Mouse (Mus musculus): ENCODE data around the gene Cdt1.

Cdt1 gene

DNA sequence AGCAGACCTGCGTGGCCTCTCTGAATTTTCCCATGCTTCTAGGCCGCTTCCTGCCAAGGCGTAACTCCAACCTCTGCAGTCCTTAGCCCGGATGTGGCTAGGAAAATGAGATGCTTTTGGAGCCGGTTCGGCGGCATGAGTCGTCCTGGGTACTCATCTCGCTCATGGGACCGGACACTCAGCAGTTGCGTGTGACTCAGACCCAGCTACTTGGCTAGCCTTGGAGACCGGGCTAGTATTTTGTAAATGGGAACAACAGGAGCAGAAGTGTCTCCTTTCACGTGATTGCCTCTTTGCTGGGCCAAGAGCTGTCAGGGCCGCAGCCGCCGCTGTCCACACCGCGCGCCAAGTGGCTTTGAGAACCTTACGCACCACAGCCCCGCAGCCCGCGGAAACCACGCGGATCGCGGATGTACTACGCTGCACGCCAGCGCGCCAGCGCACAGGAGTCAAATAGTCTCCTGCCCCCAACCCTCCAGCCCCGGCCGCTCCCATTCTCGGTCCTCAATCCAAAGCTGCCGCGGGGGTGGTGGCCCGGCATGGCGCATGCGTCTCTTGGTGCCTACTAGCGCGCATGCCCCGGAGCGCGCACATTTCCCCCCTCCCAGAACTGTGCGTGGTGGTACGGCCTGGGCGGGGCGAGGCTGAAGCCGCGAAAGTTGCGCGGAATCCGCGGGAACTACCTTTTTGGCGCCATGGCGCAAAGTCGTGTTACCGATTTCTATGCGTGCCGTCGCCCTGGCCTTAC lies at the start of gene Cdt1:
Gene Cdt1 (plus strand): TSS at position 655 of the 748 bp plus-strand sequence.
- in situ Hi-C loops (cut with MseI, MboI), result no loop called here

DNA sequence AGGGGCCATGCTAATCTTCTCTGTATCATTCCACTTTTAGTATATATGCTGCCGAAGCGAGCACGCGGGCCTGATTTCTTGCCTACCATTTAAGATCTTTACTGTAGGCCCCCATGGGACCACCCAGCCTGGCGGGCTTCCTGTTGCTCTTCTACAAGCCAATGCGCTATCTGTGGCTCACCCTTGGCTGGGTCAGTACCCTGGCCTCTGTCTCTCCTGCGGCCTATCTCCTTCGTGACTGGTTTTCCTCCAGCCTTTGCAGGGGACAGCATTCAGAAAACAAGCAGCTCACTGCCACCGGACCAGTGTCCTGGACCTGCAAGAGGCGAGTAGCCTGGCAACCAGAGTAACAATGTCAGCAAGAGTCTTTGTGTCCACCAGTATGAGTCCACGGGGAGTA lies 47.2 kb upstream of the Cdt1 start:
- in situ Hi-C loops (cut with MseI, MboI), result no loop called here

DNA sequence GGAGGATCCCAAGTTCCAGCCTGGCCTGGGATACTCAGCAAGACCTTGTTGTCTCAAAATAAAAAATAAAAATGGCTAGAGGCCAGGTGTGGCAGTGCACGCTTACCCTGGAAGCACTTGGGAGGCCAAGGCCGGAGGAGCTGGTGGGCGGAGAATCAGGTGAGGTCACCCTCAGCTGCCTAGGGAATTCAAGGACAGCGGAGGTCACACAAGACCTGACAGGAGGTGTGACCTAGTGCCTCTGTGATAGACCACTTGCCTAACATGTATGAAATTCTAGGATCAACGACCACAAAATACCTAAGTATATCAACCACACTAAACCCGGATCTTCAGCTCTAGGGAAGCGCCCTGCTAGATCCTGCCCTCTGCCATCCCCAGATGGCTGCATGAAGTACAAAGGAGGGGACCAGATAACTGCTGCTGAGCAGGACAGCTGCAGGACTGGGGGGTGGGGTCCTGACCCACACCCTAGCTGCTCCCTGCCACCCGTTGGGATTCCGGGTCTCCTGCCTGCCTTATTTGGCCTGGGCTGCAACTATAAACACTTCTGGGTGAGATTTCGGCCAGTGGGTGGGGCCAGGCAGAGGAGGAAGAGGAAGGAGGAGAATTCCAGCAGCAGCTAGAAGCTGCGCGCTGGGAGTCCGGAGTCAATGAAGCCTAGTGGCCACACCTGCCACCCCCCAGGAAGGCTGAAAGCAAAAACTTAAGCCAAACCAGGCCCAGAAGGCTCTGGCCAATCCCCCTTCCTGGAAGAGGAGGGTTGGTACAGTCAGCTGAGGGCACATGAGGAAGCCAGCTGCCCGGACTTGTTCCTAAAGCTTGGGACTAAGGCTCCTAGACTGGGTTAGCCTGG lies 44.8 kb upstream of the Cdt1 start:
- in situ Hi-C loops (cut with MseI, MboI), result no loop called here

DNA sequence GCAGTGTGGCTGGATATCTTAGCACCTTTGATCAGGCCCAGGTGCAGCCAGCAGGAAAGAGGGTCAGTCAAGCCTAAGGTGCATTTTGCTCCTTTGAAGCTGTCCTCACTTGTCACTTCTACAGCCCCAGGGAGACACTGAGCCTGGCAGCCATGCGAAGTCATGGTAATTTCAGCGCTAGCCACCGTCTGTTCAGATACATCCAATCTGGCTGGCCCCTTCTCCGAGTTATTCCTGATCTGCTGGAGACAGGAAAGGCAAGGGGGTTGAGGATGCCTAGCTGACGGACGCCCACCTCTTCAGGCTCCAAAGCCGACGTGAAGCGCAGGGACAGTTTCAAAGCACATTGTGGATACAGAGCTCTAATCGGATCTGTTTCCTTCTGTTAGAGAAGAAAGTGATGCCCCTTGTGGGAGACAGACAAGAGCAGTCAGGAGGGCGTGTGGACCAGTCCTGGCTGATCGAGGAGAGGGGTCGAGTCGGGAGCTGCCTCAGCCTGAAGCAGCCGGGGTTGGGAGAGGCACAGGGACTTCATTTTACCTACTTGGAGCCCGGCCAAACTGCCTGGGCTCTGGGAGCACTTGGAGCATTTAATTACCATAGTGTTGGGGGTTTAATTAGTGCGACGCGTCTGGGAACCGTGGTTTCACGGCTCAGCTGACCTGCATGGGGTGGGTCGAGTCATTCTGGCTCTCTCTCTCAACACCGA lies 44.0 kb upstream of the Cdt1 start:
- in situ Hi-C loops (cut with MseI, MboI), result no loop called here

DNA sequence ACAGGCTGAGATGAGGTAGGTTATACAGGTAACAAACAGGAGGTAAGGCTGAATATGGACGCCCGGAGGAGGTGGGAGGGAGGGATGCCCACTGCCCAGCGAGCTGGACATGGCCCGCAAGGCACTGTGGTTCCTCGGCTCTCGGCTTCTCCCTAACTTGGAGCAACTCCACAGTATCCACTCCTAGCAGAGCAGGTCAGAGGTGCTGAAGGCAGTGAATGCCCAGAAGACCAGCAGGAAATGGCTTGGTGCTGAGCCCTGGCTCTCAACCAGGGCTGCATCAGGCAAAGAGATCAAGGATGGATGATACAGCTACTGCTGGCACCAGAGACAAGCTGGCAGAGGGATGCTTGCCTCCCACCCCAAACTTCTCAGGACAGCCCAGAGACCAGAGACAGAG lies 43.3 kb upstream of the Cdt1 start:
- in situ Hi-C loops (cut with MseI, MboI), result no loop called here

DNA sequence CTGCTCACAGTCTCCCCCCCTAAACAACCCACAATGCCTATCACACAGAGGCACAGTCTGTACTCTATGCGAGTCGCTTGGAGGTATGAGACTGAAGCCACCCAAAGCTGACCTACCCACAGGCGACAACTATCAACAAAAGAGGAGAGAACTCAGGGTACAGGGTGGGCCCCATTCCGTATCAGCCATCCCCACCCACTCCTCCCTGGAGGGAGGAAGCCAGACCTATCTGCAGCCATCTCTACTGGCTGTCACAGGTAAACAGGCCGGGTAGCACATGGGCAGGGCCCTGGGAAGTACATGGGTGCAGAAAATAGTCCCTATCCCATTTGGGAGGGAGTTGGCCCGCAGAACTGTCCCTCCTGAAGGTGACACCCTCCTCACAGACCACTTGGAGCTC lies 42.8 kb upstream of the Cdt1 start:
- in situ Hi-C loops (cut with MseI, MboI), result no loop called here

DNA sequence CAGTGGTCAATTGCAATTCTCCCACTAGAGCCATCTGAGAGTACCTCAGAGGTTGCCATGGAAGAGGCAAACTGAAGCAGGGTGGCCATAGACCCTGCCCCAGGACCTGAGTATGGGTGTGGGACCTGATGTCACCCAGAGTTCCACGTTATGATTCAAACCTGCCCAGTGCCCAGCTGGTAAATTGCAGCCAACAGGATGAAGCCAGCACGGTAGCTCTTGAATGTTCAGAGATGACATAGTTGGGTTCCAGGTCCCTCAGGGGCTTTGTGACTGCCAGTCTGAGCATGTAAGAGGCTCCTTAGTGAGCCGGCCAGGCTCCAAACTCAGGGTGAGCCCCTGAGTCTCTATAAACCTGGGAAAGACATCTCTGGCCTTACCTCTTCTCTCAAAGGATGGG lies 41.7 kb upstream of the Cdt1 start:
- in situ Hi-C loops (cut with MseI, MboI), result no loop called here

DNA sequence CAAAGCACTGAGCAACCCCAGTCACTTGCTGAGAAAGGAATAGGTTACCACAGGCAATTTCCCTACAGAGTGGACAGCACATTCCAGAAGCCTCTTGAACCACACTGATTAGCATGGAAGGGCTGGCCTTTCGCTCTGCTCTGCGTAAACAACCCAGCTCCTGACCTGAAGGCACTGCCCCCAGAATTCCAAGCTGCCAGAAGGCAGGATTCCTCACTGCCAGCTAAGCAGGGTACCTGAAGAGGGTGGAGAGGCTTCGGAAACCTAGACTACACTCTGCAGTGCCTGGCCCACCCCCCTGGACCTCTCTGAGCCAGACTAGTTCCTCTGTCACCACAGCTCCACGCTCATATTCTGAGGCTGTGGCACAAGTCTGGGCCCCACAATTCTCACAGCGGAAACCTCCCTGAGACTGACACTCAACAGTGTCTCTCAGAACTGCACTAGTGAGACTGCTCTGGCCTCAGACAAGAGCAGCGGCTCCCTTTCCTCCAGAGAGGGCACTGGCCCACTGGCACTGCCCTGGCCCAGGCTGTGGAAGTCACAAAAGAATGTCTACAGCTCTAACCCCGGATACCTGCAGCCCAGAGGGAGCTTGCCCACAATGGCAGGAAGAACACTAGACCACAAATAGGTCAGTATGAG lies 41.2 kb upstream of the Cdt1 start:
- in situ Hi-C loops (cut with MseI, MboI), result no loop called here

DNA sequence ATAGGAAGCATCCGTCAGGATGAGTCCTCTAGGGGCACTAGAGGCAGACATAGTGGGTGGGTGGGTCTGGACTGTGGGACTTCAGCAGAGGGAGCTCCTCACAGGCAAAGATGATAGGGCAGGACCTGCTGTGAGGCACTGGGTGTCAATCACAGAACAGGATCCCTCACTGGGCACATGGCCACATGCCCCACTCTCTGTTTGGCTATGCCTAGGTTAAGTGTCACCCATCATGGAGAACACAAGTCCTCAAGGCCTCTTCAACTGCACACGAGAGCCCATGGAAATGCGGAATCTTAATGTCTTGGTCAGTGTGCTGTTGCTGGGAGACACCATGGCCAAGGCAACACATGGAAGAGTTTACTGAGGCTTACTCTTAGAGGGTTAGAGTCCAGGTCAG lies 39.9 kb upstream of the Cdt1 start:
- in situ Hi-C loops (cut with MseI, MboI), result no loop called here

DNA sequence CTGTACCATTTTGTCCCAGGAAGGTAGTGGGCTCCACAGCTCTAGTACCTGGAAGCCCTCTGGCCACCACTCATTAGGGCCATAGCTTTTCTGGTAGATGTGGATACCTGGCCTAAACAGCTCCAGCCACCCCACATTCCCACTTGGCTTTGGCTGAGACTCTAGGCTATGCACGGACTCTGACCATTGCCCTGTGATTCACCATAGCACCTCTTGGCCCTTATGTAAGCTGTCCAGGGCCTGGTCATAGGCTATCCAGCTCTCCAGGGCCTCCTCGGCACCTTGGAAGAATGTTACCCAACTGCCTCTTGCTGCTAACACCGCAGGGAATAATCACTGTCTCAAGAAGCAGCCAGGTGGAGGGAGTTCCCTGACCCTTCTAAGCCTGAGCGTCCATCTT lies 38.7 kb upstream of the Cdt1 start:
- in situ Hi-C loops (cut with MseI, MboI), result no loop called here

DNA sequence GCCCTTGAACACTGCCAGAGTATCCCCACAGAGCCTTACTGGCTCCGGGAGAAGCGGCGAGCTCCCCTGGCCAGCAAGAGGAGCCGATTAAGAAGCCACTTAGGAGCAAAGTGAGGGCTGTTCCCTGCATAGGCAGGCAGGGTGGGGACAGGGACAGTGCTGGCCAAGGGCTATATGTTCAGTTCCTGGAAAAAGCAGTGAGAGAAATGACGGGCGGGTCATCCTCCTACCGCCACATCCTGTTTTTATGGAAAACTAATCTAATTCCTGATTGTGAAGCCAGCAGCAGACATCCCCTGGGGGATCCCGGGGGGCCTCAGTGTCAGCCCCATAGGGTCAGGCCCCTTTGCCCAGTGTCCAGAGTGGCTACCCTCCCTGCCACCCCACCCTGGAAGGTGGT lies 36.5 kb upstream of the Cdt1 start:
- in situ Hi-C loops (cut with MseI, MboI), result no loop called here

DNA sequence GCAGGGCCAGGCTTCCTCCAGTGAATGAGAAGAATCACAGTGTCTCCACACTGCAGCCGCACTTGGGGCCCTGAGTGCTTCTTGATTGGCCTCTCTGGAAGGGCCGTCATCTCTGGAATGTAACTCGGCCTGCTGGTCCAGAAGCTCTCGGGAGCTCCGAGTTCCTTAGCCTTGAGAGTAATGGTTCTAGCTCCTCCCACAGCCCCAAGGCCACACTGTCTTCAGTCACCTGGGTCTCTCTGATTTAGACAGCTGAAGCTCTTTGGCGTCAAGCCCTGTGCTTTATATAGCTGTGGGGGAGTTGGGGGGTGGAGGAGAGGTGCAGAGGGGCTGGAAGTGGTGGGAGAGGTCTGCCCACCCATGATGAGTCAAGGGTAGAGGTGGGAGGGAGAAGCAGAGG lies 30.8 kb upstream of the Cdt1 start:
- in situ Hi-C loops (cut with MseI, MboI), result no loop called here

DNA sequence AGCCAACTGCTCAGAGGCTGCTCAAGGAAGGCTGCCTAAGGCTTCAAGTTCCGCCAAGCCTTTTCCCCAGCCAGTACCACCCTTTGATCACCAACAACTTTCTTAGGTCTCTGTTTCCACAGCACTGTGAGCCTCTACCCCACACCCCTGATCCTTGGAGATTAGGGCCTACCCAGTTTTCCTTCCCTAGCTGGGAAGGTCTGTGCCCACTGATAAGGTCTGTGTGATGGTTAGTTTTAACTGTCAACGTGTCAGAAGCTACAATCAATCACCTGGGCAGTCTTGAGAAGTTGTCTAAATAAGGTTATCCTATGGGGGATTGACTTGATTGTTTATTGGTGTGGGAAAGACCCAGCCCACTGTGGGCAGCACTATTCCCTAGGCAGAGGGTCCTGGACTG lies 30.0 kb upstream of the Cdt1 start:
- in situ Hi-C loops (cut with MseI, MboI), result no loop called here

DNA sequence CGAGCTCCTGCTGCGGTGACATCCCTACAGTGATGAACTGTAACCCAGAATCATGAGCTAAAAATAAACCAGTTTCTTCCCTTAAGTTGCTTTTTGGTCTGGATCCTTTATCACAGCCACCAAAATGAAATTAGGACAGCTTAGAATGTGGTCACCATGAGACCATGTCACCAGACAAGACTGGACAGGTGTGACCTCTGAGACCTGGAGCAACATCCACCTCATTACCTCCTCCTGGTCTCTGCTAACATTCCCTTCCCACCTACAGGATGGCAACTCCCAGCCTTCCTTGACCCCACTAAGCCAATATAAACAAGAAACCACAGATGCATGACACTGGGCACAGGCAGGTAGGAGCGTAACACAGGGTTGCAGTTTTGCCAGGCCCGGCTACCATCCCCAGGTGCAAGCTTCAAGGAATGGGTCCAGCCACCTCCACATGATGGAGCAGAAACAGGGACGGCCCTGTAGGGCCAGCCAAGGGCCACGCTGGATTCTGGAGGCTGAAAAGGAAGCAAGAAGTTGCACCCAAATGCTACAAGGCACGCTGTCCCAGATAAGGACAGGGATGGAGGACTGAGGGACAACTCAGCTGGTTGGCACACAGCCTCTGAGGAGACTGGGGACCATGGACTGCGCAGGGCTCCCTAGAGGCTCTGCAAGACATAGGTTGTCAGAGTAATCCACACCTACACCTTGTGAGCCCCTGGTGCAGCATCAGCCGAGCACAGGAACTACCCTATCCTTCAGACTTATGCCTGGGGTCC lies 29.3 kb upstream of the Cdt1 start:
- in situ Hi-C loops (cut with MseI, MboI), result no loop called here

DNA sequence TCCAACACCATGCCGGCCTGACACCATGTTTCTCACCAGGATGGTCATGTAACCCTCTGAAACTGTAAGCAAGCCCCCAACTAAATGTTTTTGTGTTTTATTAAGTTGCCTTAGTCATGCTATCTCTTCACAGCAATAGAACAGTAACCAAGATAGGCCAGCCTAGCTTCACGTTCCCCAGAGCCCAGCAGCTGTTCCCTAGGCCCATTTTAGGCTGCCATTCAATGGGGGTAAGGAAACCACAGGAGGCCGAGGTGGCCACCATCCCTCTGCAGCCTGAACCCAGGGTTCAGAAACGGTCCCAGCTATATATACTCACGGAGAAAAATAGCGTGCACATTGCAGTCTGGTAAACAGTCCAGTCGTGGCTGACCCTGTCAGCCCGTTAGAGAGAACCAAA lies 23.7 kb upstream of the Cdt1 start:
- in situ Hi-C loops (cut with MseI, MboI), result no loop called here

DNA sequence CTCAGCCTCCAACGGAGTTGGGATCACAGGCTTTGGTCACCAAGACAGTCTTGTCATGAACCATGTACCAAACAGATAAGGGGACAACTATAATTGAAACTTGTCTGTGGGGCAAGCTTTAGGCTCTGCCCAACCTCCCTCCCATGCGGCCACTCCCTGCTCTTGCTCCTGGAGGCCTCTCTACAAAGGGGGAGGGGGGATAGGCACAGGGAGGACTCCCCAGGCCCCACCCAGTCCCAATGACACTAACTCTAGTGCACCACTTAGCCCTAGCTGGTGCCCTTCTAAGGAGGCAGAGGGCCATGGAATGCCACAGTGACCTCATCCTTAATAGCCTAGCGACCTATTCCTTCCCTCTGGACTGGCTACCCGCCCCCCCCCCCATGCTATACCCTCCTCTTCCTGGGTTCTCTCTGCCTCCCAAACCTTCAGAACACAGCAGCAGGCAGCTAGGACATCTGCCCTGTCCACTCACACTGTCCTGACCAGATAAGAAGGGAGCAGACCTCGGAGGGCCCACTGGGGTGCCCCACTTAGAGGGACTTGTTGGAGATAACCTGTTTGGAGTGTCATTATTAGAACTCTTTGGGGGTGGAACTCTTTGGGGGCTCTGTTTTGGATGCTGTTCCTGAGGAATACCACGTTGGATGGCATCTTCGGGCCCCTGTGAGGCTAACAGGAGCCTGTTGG lies 21.6 kb upstream of the Cdt1 start:
- in situ Hi-C loops (cut with MseI, MboI), result loop anchor here in 1 of 2 experiments (5.0 kb wide), 1 partner anchor 34 kb away; no protein-coding TSS in a partner anchor

DNA sequence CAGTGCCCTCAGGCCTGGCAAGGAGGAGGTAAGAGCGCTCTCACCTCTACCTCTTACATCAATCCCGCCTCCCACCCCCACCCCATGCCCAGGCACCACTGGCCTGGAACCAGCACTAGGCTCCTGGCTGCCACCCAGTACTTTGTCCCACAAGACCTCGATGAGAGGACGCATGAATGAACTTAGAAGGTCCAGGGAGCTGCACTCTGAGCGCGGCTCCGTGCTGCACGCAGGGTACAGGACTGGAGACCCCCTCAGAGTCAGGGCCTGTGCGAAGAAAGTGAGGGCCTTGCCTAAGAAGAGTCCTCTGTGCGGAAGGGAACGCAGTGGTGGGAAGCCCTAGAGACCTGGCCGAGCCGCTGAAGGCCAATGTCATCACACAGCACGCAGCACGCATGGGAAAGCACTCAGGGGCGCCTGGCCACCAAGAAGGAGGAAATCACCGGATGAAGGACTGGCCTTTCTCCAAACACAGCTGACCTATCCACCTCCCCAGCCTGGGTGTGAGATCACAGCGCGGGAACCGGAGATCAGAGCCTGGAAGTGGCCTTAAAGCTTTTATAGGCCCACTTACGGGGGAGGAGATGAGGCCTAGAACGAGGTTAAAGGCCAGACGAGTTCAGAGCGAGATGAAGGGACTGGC lies 20.9 kb upstream of the Cdt1 start:
- in situ Hi-C loops (cut with MseI, MboI), result loop anchor here in 1 of 2 experiments (5.0 kb wide), 1 partner anchor 35 kb away; no protein-coding TSS in a partner anchor

DNA sequence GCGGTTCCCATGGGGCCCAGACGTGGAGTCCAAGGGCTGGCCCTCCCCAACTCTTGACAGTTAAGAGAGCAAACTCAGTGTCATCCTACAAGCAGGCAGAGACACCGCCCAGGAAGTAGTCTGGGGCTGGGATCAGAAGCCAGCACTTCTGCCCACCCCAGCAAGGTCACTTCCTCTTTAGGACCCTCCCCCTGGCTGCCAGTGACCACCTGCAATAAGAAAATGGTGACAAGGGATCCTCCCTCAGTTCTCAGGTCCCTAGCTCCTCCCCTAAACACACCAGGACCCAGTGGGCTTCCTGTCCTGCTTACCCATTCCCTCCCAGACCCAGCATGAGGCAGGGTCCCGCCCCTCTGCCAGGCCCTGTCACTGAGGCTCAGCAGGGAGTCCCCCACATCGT lies 20.0 kb upstream of the Cdt1 start:
- in situ Hi-C loops (cut with MseI, MboI), result loop anchor here in 1 of 2 experiments (5.0 kb wide), 1 partner anchor 36 kb away; no protein-coding TSS in a partner anchor

DNA sequence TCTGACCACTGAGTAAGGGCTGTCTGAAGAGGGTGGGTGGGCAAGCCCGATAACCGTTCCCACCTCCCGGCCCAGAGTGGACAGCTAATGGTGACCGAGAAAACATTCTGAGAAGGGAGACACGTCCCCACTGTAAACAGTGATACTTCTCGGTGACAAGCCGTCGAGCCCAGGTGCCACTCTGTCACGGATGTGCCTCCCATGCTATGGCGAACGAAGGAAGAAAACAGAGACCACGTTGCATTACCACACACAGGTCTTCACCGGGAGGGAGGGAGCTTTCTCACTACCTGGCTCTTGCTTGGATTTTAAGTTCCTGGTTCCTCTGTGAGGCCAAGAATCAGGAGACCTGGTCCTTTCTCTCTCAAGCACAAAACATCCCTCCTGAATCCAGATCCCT lies 19.5 kb upstream of the Cdt1 start:
- in situ Hi-C loops (cut with MseI, MboI), result loop anchor here in 1 of 2 experiments (5.0 kb wide), 1 partner anchor 36 kb away; no protein-coding TSS in a partner anchor
